Mouse (Mus musculus) heart, embryonic 13.5 days (tissue): ENCODE data around the gene Xrcc1. TPM values are rescaled to one million over a fixed set of nuclear protein-coding genes. Genes with fewer than 3 reads are reported as not detected.
"Not testable (repeated sequence)": the region's sequence is repeated elsewhere in the genome, so short reads cannot be mapped to it uniquely, and the experiment has no call there.

ENCODE experiments used
- ATAC-seq: fragments of 200-750 bp; cut with Nextera tagmentation; 2 replicates; pipeline ENCODE4 v1.8.0; 2017; ENCODE audit warnings: moderate TSS enrichment; ENCODE audit not compliant: insufficient number of reproducible peaks, low FRiP score, low TSS enrichment; ENCODE audit errors: extremely low read depth
- H3K27ac ChIP-seq: fragments of 300-500 bp; sonication (generic); replicated peaks from 2 replicates; pipeline ENCODE4 v1.5.1; 2015; ENCODE audit warnings: moderate library complexity, mild to moderate bottlenecking, inconsistent platforms
- H3K27me3 ChIP-seq: fragments of 300-500 bp; sonication (generic); replicated peaks from 2 replicates; pipeline ENCODE4 v1.6.1; 2015; ENCODE audit warnings: mild to moderate bottlenecking, inconsistent platforms
- H3K36me3 ChIP-seq: fragments of 300-500 bp; sonication (generic); 2 replicates; pipeline ENCODE4 v1.6.1; 2015; ENCODE audit warnings: mild to moderate bottlenecking, inconsistent platforms
- H3K4me1 ChIP-seq: fragments of 300-500 bp; sonication (generic); 2 replicates; pipeline ENCODE4 v1.6.1; 2015; ENCODE audit warnings: inconsistent platforms
- H3K4me2 ChIP-seq: fragments of 300-500 bp; sonication (generic); 2 replicates; pipeline ENCODE4 v1.6.1; 2015; ENCODE audit warnings: inconsistent platforms, mild to moderate bottlenecking, moderate library complexity
- H3K4me3 ChIP-seq: fragments of 300-500 bp; sonication (generic); 2 replicates; pipeline ENCODE4 v1.5.1; 2015; ENCODE audit warnings: moderate library complexity, mild to moderate bottlenecking, inconsistent platforms
- H3K9ac ChIP-seq: fragments of 300-500 bp; sonication (generic); 2 replicates; pipeline ENCODE4 v1.6.1; 2015; ENCODE audit warnings: inconsistent platforms, mild to moderate bottlenecking, moderate library complexity
- H3K9me3 ChIP-seq: fragments of 300-500 bp; sonication (generic); 2 replicates; pipeline ENCODE4 v1.6.1; 2016; ENCODE audit warnings: inconsistent platforms
- WGBS: fragments of 180-500 bp; shearing (Covaris S2); methylation state at CpG from one replicate; pipeline ENCODE4 v1.1.7; 2015; ENCODE audit warnings: mixed read lengths; 5-methylcytosine and 5-hydroxymethylcytosine counted together
- polyA plus RNA-seq: library from polyadenylated mRNA; unstranded; fragments of >200 nt; fragmentation: Nextera tagmentation; extraction: Ambion mirVana; gene quantifications from 2 replicates; pipeline ENCODE4 v1.2.1, GENCODE M21; 2015

Xrcc1 gene
- polyA plus RNA-seq, 1 experiment from 2014 or later, result 72.9 TPM

- H3K27me3 ChIP-seq, result peaks cover 50% of the 10 kb centered on the region
- H3K4me1 ChIP-seq, result peaks cover 27% of the 10 kb centered on the region
- no peak overlapping the region for H3K4me3 ChIP-seq
- no peaks in the 10 kb centered on the region for H3K9me3 ChIP-seq
- 71% methylated on average over 8 of the region's 8 CpGs for WGBS
- H3K4me2 ChIP-seq, result no peak overlapping the region
- H3K27ac ChIP-seq, result no peak overlapping the region
- ATAC-seq, result no peak
- H3K9ac ChIP-seq, result no peak overlapping the region
- H3K36me3 ChIP-seq, result no peaks in the 10 kb centered on the region
Measured at GRCm38 (mm10) chr7:24608561-24608960, 62.5 kb downstream of the Xrcc1 start.

DNA sequence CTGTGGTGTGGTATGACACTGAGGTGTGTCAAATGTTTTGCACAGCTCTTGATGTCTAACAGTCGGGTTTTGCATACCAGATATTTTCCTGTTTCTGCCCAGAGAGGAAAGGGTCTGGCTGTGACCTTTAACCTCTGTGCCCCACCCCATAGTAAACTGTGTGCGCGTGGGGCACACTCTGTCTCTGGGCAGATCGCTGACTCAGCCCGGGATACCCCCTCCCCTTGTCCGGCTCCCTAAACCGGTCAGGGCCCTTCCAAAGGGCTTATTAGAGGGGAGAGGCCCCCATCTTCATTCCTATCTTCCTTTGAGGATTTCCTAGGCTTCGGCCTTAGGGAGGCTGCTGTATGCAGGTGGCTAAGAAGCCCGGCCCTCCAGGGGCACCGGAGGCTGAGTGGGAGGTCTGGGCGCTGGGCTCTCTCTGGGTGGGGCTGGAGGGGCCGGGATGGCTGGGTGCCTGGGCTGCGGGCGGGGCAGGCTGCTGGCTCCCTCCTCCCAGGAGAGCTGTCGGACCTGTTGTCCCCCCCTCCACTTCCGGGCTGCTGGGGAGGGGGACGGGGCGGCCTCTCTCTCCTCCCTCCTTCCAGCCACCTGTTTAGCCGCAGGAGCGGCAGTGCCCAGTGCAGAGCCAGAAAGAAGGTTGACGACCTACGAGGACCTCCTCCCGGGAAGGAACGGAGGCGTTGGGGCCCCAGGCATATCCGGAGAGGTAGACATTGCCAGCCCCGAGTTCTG lies 64.2 kb downstream of the Xrcc1 start, which contains the start of gene Phldb3:
Gene Phldb3, plus strand, starts transcription at position 620 of the 735 bp plus-strand sequence.
- 0 out of 2 replicates have a peak, but pooled peaks have one; percentile 6 for ATAC-seq
- H3K27me3 ChIP-seq, result peaks cover 65% of the 10 kb centered on the region
- 6% methylated on average over 27 of the region's 27 CpGs for WGBS

GRCm38 (mm10) chr7:24610879-24611494 lies 64.9 kb downstream of the Xrcc1 start:
- peaks cover 65% of the 10 kb centered on the region for H3K27me3 ChIP-seq
- no peaks in the 10 kb centered on the region for H3K36me3 ChIP-seq
- no peak overlapping the region for H3K27ac ChIP-seq
- H3K4me3 ChIP-seq, result peak overlapping the region; percentile 55
- H3K4me2 ChIP-seq, result peak overlapping the region; percentile 77
- WGBS, result 1% methylated on average over 36 of the region's 36 CpGs
- peaks cover 27% of the 10 kb centered on the region for H3K4me1 ChIP-seq
- H3K9me3 ChIP-seq, result no peaks in the 10 kb centered on the region
- H3K9ac ChIP-seq, result peak overlapping the region; percentile 61
- ATAC-seq, result peak; percentile 57; the same call in 1 of the 2 replicates

More for the DNA sequence above, 64.2 kb downstream of the Xrcc1 start, which contains the start of gene Phldb3:
- Histone ChIP-seq H3K4me2 (peak within 1 kb of the TSS; percentile 77), H3K9ac (peak within 1 kb of the TSS; percentile 61), H3K27ac (no peak within 1 kb of the TSS), H3K4me1 (peaks cover 27% of the 10 kb centered on the region), H3K4me3 (peak within 1 kb of the TSS; percentile 55), H3K9me3 (no peaks in the 10 kb centered on the region), H3K36me3 (no peaks in the 10 kb centered on the region)

DNA sequence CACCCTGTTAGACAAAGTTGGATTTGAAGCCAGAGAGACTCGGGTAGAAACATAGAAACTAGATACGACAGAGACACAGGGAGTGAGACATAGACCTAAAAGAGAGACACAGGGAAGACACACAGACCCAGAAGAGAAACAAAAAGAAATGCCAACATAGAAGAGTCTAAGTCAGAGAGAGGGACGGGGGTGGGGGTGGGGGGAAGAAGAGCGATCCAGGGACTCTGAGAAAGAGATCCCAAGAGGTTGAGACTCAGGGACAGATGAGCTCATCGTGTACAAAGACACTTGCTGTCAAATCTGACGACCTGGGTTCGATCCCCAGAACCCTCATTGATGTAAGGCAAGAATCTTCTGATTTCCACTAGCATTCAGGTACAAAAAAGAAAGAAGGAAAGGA lies 65.6 kb downstream of the Xrcc1 start:
- no peak for ATAC-seq
- H3K36me3 ChIP-seq, result no peaks in the 10 kb centered on the region
- no peak overlapping the region for H3K27ac ChIP-seq
- H3K4me2 ChIP-seq, result peak overlapping the region; percentile 77
- 17% methylated on average over 7 of the region's 7 CpGs for WGBS
- H3K9me3 ChIP-seq, result no peaks in the 10 kb centered on the region
- H3K9ac ChIP-seq, result peak overlapping the region; percentile 56; the same call in 1 of the 2 replicates
- peaks cover 27% of the 10 kb centered on the region for H3K4me1 ChIP-seq
- peak overlapping the region; percentile 55 for H3K4me3 ChIP-seq
- H3K27me3 ChIP-seq, result peaks cover 65% of the 10 kb centered on the region

- no peak for ATAC-seq
- Histone ChIP-seq H3K9ac (0 out of 2 replicates have a peak overlapping the region, but pooled peaks have one; percentile 19), H3K4me2 (peak overlapping the region; percentile 50), H3K4me1 (peaks cover 27% of the 10 kb centered on the region), H3K36me3 (no peaks in the 10 kb centered on the region), H3K27me3 (peaks cover 65% of the 10 kb centered on the region), H3K4me3 (peak overlapping the region; percentile 31), H3K9me3 (no peaks in the 10 kb centered on the region), H3K27ac (no peak overlapping the region)
- WGBS, result 4% methylated on average over 27 of the region's 27 CpGs
Measured at GRCm38 (mm10) chr7:24612308-24612910, 66.3 kb downstream of the Xrcc1 start.

DNA sequence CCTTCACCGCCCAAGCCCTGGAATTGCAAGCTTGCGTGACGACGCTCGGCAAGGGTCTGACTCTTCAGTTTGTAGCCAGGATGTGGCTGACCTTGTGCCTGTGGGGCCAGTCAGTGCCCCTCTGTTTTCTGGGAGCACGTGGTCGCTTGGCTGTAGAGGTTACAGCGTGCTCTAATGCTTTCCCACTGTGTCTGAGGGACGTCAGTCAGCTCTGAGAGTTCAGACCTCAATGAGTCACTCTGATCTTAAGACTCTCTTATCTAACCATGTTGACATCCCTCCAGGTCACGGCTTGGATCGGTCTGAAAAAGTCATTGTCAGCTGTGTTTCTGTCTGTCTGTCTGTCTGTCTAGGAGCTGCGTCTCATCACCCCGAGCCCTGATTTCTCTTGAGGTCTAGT lies 68.7 kb downstream of the Xrcc1 start:
- Histone ChIP-seq H3K4me3 (no peak overlapping the region), H3K4me1 (peaks cover 27% of the 10 kb centered on the region), H3K27me3 (peaks cover 61% of the 10 kb centered on the region), H3K36me3 (no peaks in the 10 kb centered on the region), H3K4me2 (no peak overlapping the region), H3K9me3 (0 out of 2 replicates have a peak, but pooled peaks cover 2% of the 10 kb centered on the region), H3K9ac (no peak overlapping the region), H3K27ac (no peak overlapping the region)
- 60% methylated on average over 13 of the region's 13 CpGs for WGBS
- ATAC-seq, result no peak

DNA sequence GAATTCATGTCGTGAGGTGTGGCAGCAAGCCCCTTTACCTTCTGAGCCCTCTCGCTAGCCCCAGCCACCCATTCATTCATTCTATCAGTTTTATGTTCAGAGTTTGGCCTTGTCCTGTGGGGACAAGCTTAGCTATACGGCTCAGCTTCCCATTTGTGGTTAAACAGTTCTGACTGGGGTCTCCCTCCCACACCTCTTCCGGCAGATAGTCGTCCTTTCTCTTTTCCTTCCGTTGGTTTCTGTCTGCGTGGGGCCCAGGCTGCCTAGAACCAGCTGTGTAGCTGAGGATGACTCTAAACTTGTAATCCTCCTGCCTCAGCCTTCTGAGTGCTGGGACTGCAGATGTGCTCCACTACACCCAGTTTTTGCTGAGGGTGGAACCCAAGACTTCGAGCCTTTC lies 71.7 kb downstream of the Xrcc1 start:
- peaks cover 8% of the 10 kb centered on the region; the same call in 1 of the 2 replicates for H3K9me3 ChIP-seq
- H3K4me1 ChIP-seq, result peaks cover 1% of the 10 kb centered on the region
- no peak overlapping the region for H3K9ac ChIP-seq
- no peak for ATAC-seq
- H3K27ac ChIP-seq, result no peak overlapping the region
- 66% methylated on average over 8 of the region's 8 CpGs for WGBS
- no peak overlapping the region for H3K4me2 ChIP-seq
- no peak overlapping the region for H3K4me3 ChIP-seq
- no peaks in the 10 kb centered on the region for H3K36me3 ChIP-seq
- H3K27me3 ChIP-seq, result peaks cover 35% of the 10 kb centered on the region

GRCm38 (mm10) chr7:24618374-24618773 lies 72.3 kb downstream of the Xrcc1 start:
- not testable (repeated sequence) for H3K9me3 ChIP-seq, H3K4me3 ChIP-seq, H3K36me3 ChIP-seq, H3K9ac ChIP-seq, H3K4me1 ChIP-seq, H3K4me2 ChIP-seq, H3K27ac ChIP-seq, ATAC-seq
- WGBS, result 84% methylated on average over 8 of the region's 8 CpGs
- H3K27me3 ChIP-seq, result peaks cover 29% of the 10 kb centered on the region

DNA sequence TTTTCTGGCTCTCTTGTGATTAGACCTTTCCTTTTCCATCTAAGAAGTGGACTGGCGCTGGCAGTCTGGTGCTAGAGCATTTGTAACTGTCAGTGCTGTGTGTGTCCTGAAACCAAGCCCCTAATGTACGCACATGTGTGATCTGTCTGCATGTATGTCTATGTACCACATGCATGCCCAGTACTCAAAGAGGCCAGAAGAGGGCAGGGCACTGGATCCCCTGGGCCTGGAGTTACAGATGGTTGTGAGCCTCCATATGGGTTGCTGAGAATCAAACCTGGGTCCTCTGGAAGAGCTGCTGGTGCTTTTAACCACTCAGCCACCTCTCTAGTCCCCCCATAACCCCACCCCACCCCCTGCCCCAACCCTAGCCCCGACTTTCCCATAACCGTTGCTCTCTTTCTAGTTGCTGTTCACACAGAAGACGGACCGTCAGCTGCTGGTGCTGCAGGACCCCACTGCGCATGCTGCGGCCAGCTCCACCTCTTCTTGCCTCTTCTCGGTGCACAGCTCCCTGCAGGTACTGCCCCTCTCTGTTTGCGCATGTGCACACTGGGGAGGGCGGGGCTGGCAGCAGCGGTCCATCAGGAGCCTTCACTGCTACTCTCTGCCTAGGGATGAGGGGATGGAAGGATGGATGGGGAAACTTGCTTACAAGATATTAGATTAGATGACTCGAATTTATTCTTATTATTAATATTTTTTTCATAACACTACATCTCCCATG lies 73.7 kb downstream of the Xrcc1 start:
- H3K27me3 ChIP-seq, result peaks cover 18% of the 10 kb centered on the region
- WGBS, result 41% methylated on average over 13 of the region's 13 CpGs
- no peak for ATAC-seq

GRCm38 (mm10) chr7:24621193-24621592 lies 75.1 kb downstream of the Xrcc1 start:
- no peak overlapping the region for H3K9ac ChIP-seq
- 71% methylated on average over 3 of the region's 3 CpGs for WGBS
- H3K4me3 ChIP-seq, result no peak overlapping the region
- peaks cover 26% of the 10 kb centered on the region for H3K27me3 ChIP-seq
- no peaks in the 10 kb centered on the region for H3K4me1 ChIP-seq
- H3K27ac ChIP-seq, result no peak overlapping the region
- no peak overlapping the region for H3K4me2 ChIP-seq
- H3K9me3 ChIP-seq, result peaks cover 8% of the 10 kb centered on the region; the same call in 1 of the 2 replicates
- H3K36me3 ChIP-seq, result no peaks in the 10 kb centered on the region
- ATAC-seq, result no peak

More for the DNA sequence above, 73.7 kb downstream of the Xrcc1 start:
- Histone ChIP-seq H3K9me3 (peaks cover 8% of the 10 kb centered on the region; the same call in 1 of the 2 replicates), H3K4me1 (no peaks in the 10 kb centered on the region), H3K4me2 (no peak overlapping the region), H3K9ac (no peak overlapping the region), H3K4me3 (no peak overlapping the region), H3K36me3 (no peaks in the 10 kb centered on the region), H3K27ac (no peak overlapping the region)

DNA sequence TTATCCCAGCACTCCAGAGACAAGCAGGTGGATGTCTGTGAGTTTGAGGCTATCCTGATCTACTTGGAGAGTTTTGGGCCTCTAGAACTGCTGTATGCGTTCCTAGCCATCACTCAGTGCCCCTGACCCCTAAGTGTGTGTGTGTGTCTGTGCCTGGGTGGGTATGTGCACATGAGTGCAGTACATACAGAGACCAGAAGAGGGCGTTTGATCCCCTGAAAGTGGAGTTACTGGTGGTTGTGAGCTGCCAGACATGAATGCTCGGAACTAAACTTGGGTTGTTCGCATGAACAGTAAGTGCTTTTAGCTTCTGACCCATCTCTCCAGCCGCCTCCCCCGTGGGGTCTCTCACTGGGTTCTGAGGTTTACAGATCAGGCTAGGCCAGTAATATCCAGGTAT lies 76.9 kb downstream of the Xrcc1 start:
- no peaks in the 10 kb centered on the region for H3K36me3 ChIP-seq
- H3K9me3 ChIP-seq, result peaks cover 8% of the 10 kb centered on the region; the same call in 1 of the 2 replicates
- WGBS, result 73% methylated on average over 6 of the region's 6 CpGs
- H3K4me1 ChIP-seq, result no peaks in the 10 kb centered on the region
- H3K9ac ChIP-seq, result no peak overlapping the region
- no peak overlapping the region for H3K27ac ChIP-seq
- H3K4me3 ChIP-seq, result no peak overlapping the region
- H3K4me2 ChIP-seq, result no peak overlapping the region
- no peak for ATAC-seq
- peaks cover 42% of the 10 kb centered on the region for H3K27me3 ChIP-seq
